Mouse (Mus musculus) left cerebral cortex, postnatal 14 days (tissue): ENCODE measurements at regions not wholly inside any gene's neighbourhood (a gene's known extent, or its start where the extent isn't known, plus 50 kb on each side); places are given as distances from the start of the nearest gene placed in this dataset.
A peak's percentile ranks its signal among the peaks of the same experiment; 100 is the strongest.

ENCODE experiments used
- DNase-seq, 2 experiments: peaks; one replicate each; pipeline ENCODE4 v3.0.0; 2021 to 2022; ENCODE audit warnings: low spot score in 2 of 2, mixed read lengths in 1 of 2
- intact Hi-C: fragments of 180-260 bp; cut with DNase I; formaldehyde crosslinking; loops from one replicate; pipeline ENCODE4 v1.15.1; 2025

GRCm38 (mm10) chr3:54993761-54994160 is 61.5 kb downstream of the Ccna1 start:
- DNase-seq = peak in 1 of 2 experiments; percentile 62
- intact Hi-C loops = no loop called here

- DNase-seq = no peak
- intact Hi-C loops = no loop called here
These were observed 65.2 kb downstream of the Ccna1 start for GRCm38 (mm10) chr3:54990073-54990472.

GRCm38 (mm10) chr3:54989358-54989757 is 65.9 kb downstream of the Ccna1 start:
- DNase-seq = peak; percentile 55 to 61
- intact Hi-C loops = no loop called here

- peak in 1 of 2 experiments; percentile 25 for DNase-seq
These were observed 65.8 kb upstream of the Sertm1 start for GRCm38 (mm10) chr3:54981488-54981887.

GRCm38 (mm10) chr3:54980312-54980711 is 64.6 kb upstream of the Sertm1 start:
- intact Hi-C loops = no loop called here
- DNase-seq = no peak

More at GRCm38 (mm10) chr3:54981488-54981887, 65.8 kb upstream of the Sertm1 start:
- intact Hi-C loops = no loop called here

- intact Hi-C loops = no loop called here
- no peak for DNase-seq
These were observed 49.8 kb upstream of the Sertm1 start for GRCm38 (mm10) chr3:54965512-54965911.
